Mouse (Mus musculus): Measurements from ENCODE around the gene Trpc3. TPM values are rescaled to one million over a fixed set of nuclear protein-coding genes. Genes with fewer than 3 reads are reported as not detected.
"Not testable (repeated sequence)": the region's sequence is repeated elsewhere in the genome, so short reads cannot be mapped to it uniquely, and the experiment has no call there.

Gene Trpc3
- total RNA-seq (2021) = 1 to 10 TPM; 1.6 to 2.6 TPM
- long read RNA-seq, experiment 1, partial matches to known transcripts = 0 of 2 reads
- long read RNA-seq, experiment 1, other reads (novel, unspliced or antisense) = 0 of 2 reads
- long read RNA-seq, experiment 2, partial matches to known transcripts = 0 of 3 reads
- long read RNA-seq, experiment 2, other reads (novel, unspliced or antisense) = 0 of 3 reads

DNA sequence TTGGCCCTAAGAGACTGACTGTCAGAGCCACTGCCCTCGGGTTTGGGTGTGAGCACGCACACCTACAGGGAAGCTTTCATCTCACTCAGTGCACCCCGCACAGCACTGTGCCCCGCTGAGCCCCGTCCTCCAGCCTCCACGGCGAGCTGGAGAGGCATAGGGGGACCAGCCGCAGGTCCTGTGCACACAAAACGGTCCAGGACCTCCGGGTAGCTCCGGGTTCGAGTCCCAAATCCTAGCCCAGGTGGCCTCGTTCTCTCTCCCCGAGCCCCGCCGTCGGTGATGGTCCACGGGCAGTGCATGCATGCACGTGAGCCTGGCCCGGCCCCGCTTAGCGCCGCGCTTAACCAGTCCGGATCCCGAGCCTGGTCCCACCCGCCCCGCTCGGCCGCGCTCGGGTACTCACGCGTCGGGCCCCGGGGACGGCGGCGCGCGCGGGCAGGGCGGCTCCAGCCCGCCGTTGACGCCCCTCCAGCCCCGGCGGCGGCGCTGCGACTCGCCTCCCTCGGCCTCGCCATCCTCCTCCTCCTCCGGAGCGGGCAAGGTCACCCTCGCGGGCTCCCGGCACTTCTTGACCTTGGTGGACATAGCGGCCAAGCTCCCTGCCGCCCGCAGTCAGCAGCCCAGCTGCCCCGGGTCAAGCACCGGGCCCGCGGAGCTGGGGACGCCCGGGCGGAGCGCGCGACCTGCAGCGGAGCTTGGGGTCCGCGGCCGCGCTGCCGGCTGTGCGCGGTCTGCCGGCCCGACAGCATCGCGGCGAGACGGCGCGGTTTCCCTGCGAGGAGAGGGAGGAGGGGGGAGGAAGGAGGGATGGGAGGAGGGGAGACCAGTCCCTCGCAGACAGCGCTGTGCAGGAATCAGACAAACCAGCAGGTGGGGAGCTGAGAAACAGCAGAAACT lies at the start of gene Trpc3:
Trpc3 (minus strand) TSS at position 776 of the 900 bp plus-strand sequence.
- peak; percentile 27 to 33 for DNase-seq (ENCODE audit: low spot score in 2 of 2)

DNA sequence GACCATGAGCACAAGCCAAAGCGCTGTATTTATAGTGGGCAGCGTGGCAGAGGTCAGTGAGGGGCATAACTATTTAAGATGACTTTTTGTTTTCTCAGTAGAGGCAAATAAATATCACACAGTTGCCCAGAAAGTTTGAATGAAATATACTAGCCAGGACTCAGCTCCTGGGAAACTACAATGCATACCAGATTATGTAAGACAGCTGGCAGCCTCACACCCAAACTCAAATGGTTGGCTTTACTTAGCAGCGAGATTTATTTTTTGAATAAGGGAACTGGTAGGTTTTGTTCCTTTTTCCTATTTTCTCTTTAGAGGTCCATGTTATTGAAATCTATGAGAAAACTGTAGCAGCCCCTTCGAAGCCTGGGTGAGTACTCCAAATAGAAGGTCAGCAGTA lies 48.1 kb upstream of the Trpc3 start:
- DNase-seq (ENCODE audit: low spot score in 2 of 2) = no peak

GRCm38 (mm10) chr3:36733075-36733474 lies 43.1 kb upstream of the Trpc3 start:
- DNase-seq (ENCODE audit: low spot score in 2 of 2) = no peak

DNA sequence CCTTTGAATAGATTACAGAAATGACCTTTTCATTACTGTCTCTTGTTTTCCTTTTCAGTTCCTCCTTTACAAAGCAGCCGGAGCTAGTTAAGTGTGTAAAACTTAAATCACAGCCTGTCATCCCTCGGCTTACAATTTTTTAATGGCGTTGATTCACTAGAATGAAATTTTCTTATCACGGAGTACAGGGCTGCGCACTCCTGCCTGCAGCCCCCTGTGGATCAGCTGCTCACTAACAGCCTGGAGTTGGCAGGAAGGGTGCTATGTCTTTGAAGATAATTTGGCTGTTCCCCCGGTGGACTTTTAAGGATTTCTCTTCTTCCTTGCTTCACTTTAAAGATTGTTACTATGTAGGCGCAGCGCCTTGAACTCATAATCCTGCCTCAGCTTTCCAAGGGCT lies 36.6 kb upstream of the Trpc3 start:
- DNase-seq (ENCODE audit: low spot score in 2 of 2) = no peak

DNA sequence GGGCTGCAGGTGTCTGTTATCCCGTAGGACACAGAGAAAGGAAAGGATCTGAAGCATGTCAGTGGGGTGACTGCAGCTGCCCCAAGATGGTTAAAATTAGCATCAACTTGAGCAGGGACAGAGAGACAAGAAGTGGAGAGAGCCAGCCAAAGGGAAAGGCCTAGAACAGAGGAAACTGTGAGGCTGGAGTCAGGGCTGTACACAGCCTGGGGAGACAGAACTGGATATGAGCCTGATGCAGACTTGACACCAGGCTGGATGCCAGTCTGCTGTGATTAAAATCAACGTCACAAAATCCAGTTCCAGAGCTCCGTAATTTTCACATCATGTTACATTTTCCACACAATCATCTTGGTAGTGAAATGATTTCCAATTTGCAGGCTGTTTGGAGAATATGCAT lies 31.9 kb upstream of the Trpc3 start:
- no peak for DNase-seq (ENCODE audit: low spot score in 2 of 2)

- DNase-seq (ENCODE audit: low spot score in 2 of 2) = no peak
Measured at GRCm38 (mm10) chr3:36709521-36709920, 19.6 kb upstream of the Trpc3 start.

GRCm38 (mm10) chr3:36690292-36690650 lies 304 bp upstream of the Trpc3 start:
- no peak for DNase-seq (ENCODE audit: low spot score in 2 of 2)

DNA sequence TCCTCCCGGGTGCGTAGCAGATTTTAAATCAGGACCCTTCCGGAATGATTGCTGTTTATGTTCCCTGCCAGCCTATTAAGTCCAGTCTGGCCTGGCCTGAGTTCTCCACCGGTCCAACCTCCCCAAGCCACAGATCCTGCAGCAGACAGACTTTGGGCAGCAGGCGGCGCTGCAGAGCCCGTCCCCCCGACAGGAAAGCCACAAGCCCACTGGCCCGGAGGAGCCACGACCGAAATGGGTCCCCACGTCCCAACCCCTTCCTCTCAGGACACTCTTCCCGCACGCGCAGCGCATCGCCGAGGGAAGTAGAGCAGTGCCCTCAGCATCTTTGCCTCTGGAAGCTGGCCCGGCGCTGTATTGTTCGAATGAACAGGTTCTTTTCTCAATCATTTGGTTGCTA lies 1.1 kb downstream of the Trpc3 start:
- DNase-seq (ENCODE audit: low spot score in 2 of 2) = peak; percentile 65 to 70

DNA sequence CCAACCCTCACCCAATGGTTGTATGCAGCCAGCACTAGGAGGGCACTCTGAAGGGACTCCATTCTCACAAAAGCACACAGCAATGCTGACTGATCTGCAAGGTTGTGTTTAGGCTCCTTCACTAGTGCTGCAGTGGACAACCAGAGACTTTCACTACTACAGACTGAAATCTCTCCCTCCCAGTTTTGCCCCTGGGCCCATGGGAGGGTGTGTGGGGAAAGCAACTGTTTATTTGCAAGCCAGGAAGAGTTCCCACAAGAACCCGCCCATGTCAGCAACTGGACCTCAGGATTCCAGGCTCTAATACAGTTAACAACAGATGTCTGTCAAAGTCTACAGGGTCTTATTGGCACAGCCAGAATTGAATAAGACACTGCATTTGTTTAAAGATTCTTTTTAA lies 14.1 kb downstream of the Trpc3 start:
- DNase-seq (ENCODE audit: low spot score in 2 of 2) = no peak

DNA sequence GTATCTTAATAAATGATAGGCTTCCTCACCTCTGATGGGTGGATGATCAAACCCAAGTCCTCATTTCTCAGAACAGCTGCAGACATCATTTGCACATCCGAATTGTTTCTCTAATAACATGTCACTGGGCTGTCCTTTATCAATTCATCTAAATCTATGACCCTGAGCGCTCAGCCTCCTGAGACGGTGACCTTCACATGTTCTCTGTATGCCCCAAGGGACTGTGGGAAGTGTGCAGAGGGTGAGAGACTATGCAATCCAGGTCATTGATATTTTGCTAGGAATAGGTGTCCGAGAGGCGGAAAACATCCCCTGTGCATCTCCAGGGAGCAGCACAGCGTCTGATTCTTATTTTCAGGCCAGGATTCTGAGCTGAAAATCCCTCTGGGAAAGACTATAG lies 22.2 kb downstream of the Trpc3 start:
- no peak for DNase-seq (ENCODE audit: low spot score in 2 of 2)

GRCm38 (mm10) chr3:36645245-36645559 lies 44.8 kb downstream of the Trpc3 start:
- DNase-seq (ENCODE audit: low spot score in 2 of 2) = not testable (repeated sequence)

DNA sequence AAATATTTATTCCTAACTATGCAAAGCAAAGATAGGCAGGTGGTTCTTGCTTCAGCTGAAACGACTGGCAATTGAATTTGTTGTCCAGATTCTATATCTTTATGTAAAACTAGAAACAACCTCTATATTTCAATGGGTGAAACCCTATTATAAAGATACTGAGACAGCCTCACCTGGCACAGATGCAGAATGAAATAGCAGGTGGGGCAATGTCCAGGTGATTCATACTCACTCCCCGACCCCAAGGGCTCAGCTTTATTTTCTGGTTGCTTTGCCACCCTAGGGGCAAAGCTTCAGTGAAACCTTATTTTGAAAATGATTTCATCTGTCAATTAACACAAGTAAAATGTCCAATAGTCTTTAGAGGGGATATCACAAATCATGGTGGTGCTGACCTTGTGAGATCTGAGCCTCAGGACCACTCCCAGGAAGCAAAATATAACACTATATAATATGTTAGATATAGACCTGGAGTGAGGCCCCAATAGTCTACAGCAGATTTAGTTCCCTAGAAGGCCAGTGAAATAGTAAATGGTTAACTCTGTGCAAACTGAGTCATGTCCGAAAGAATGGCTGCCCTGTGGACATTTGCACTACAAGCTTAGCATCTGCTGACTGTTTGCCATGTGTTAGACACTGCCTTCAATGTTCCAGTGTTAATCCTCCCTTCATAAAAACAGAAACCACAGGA lies 45.3 kb downstream of the Trpc3 start:
- DNase-seq (ENCODE audit: low spot score in 2 of 2) = no peak

GRCm38 (mm10) chr3:36643354-36643753 lies 46.6 kb downstream of the Trpc3 start:
- DNase-seq (ENCODE audit: low spot score in 2 of 2) = no peak

- no peak for DNase-seq (ENCODE audit: low spot score in 2 of 2)
Measured at GRCm38 (mm10) chr3:36642736-36643135, 47.2 kb downstream of the Trpc3 start.

DNA sequence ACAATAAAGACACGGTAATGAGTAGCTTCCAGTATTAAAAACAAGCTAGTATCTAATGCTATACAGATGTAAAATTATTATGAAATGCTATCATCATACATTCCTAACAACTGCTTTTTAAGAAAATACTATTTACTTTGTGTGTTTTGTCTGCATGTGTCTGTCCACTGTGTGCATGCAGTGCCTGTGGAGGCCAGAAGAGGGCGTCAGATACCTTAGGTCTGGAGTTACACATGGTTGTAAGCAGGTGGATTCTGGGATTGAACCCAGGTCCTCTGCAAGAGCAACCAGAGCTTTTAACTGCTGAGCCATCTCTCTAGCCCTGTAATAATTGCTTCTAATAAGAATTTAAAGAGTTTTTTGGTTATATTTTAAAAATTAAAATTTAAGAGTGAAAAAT lies 49.2 kb downstream of the Trpc3 start:
- no peak for DNase-seq (ENCODE audit: low spot score in 2 of 2)

GRCm38 (mm10) chr3:36635449-36635848 lies 54.5 kb downstream of the Trpc3 start:
- no peak for DNase-seq (ENCODE audit: low spot score in 2 of 2)

DNA sequence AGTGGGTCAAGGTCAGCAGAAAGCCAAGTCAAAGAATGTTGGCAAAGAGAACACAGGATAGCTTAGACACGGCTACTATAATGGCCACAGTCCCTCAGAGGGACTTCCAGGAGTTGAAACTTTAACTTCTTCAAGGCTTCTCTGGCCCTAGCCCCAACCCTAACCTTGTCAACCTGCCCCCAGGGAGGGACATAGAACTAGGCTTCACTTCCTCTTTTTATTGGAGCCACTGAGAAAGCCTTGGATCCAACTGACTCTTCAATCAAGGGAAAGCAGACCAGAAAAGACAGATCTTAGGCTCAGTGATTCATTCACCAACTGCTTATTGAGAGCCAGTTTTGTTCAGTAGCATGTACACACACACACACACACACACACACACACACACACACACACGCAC lies 63.2 kb downstream of the Trpc3 start:
- DNase-seq (ENCODE audit: low spot score in 2 of 2) = no peak

- no peak for DNase-seq (ENCODE audit: low spot score in 2 of 2)
Measured at GRCm38 (mm10) chr3:36618181-36618580, 71.8 kb downstream of the Trpc3 start.

- no peak for DNase-seq (ENCODE audit: low spot score in 2 of 2)
Measured at GRCm38 (mm10) chr3:36613908-36614255, 76.1 kb downstream of the Trpc3 start.

DNA sequence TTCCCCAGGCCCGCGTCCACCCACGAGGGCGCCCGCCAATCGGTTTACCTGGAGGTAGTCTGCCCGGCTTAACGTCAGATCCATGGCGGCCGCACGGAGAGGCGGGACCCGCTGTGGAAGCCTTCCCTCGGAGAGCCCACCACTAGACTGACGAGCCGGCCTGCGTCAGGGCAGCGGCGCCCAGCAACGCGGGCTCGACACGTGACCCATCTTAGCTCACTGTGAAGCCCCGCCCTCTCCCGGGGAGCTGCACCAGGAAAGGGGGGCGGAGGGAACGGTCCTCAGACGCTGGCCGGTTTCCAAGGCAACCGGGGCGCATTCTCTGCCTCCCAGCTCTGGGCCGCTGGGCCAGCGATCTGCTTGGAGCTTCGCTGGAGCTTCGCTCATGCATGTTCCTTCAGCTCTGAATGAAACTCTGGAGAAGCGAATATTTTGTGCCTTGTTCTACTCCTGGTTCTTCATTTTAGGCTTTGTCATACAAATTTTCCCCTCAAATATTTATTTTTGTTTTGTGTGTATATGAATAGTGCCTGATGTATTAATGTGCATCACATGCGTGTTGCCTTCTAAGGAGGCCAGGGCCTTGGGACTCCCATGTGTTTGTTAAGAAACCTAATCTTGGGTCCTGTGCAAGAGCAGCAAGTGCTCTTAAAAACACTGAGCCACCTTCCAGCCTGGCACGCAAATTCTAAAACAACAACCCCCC lies 76.6 kb downstream of the Trpc3 start, which contains the start of gene Bbs7:
Bbs7 (minus strand) TSS at position 276 of the 706 bp plus-strand sequence.
- peak; percentile 91 for DNase-seq (ENCODE audit: low spot score in 2 of 2)

GRCm38 (mm10) chr3:36612687-36613086 lies 77.3 kb downstream of the Trpc3 start:
- no peak for DNase-seq (ENCODE audit: low spot score in 2 of 2)

All from adrenal gland, adult 18-20 months (tissue).